25 mouse cellular contexts compared by ENCODE assay signal in genomic region chr1:179031581-179031980, GRCm38 (mm10).
A peak's percentile ranks its signal among the peaks of the same experiment; 100 is the strongest.
DNase-seq lines count a peak whose midpoint lies in the region; ATAC-seq and TF ChIP-seq lines count a peak whose summit lies in the region.
"Had no signal": no experiment of that assay in that cellular context is flagged by ENCODE, and none has a peak within 500 bp of the region (broad histone marks: within the 10 kb centered on the region; RNA-seq: fewer than 3 reads in every experiment).

No protein-coding gene starts in this region.

- no peaks in the 10 kb centered on the region; the same call in 1 of the 2 replicates for H3K27me3 ChIP-seq in forebrain, embryonic 11.5 days (ENCODE audit: control insufficient read depth, insufficient read depth, low read length)
- no peaks in the 10 kb centered on the region for H3K27me3 ChIP-seq in forebrain, postnatal 0 days (ENCODE audit: insufficient read depth, low read length)
- H3K27me3 ChIP-seq: CH12.LX; embryonic facial prominence, embryonic 15.5 days; forebrain, embryonic 15.5 days; heart, embryonic 15.5 days; Patski had no signal

- H3K4me3 ChIP-seq in forebrain, embryonic 11.5 days (ENCODE audit: low read depth, low read length), result no peak overlapping the region
- no peak overlapping the region for H3K4me3 ChIP-seq in forebrain, postnatal 0 days (ENCODE audit: low read depth, low read length)
- H3K4me3 ChIP-seq: embryonic facial prominence, embryonic 15.5 days; erythroblast, embryonic 14.5 days; forebrain, embryonic 10.5 days; forebrain, embryonic 15.5 days; heart, adult 2 months; heart, embryonic 15.5 days; hindbrain, embryonic 10.5 days had no signal

- ATAC-seq in forebrain, embryonic 11.5 days (replicated peaks; ENCODE audit: low FRiP score), result no peak
- ATAC-seq in forebrain, postnatal 0 days, result no peak
- ATAC-seq: activated CD4-positive, CD25-positive, alpha-beta regulatory T cell, adult 4 months; forebrain, embryonic 15.5 days; intestine, embryonic 16.5 days; Patski had no signal

- no peaks in the 10 kb centered on the region; the same call in 1 of the 2 replicates for H3K4me1 ChIP-seq in forebrain, embryonic 11.5 days (replicated peaks; ENCODE audit: control insufficient read depth, insufficient read depth, low read length)
- no peaks in the 10 kb centered on the region for H3K4me1 ChIP-seq in forebrain, postnatal 0 days (ENCODE audit: insufficient read depth)
- H3K4me1 ChIP-seq: embryonic facial prominence, embryonic 15.5 days; forebrain, embryonic 15.5 days; heart, embryonic 15.5 days had no signal

- no peaks in the 10 kb centered on the region for H3K9me3 ChIP-seq in forebrain, embryonic 11.5 days (ENCODE audit: control insufficient read depth, low read length)
- no peaks in the 10 kb centered on the region for H3K9me3 ChIP-seq in forebrain, postnatal 0 days (ENCODE audit: low read length)
- H3K9me3 ChIP-seq: embryonic facial prominence, embryonic 15.5 days; forebrain, embryonic 10.5 days; forebrain, embryonic 15.5 days; heart, embryonic 15.5 days; hindbrain, embryonic 10.5 days had no signal

- DNase-seq in forebrain, embryonic 11.5 days (ENCODE audit: low spot score), result peak; percentile 28
- DNase-seq in forebrain, postnatal 0 days, result no peak
- peak; percentile 55 to 59 for DNase-seq in cerebellum, adult 18-20 months
- DNase-seq in cerebellum, adult 9-10 months, result peak; percentile 65
- DNase-seq in cerebellum, postnatal 25 days, result peak; percentile 50 to 61
- DNase-seq in lung, adult 18-20 months, result no peak
- DNase-seq in layer of hippocampus, adult 9-10 months (ENCODE audit: low spot score), result no peak
- DNase-seq: adrenal gland, adult 2 months; adrenal gland, postnatal 36 days; embryo, embryonic 11 days; gastrocnemius, postnatal 10 days; heart, adult 2 months; kidney, adult 2 months had no signal

- H3K4me2 ChIP-seq in forebrain, embryonic 11.5 days (ENCODE audit: low read depth, low read length, severe bottlenecking), result no peak overlapping the region
- H3K4me2 ChIP-seq in forebrain, postnatal 0 days (ENCODE audit: low read depth), result no peak overlapping the region
- H3K4me2 ChIP-seq: embryonic facial prominence, embryonic 15.5 days; forebrain, embryonic 15.5 days; heart, embryonic 11.5 days; heart, embryonic 15.5 days; hindbrain, embryonic 14.5 days had no signal

- no peak overlapping the region for H3K9ac ChIP-seq in forebrain, embryonic 11.5 days (ENCODE audit: low read length)
- H3K9ac ChIP-seq in forebrain, postnatal 0 days, result no peak overlapping the region
- H3K9ac ChIP-seq: embryonic facial prominence, embryonic 15.5 days; forebrain, embryonic 15.5 days; heart, embryonic 15.5 days; hindbrain, embryonic 14.5 days had no signal

- H3K27ac ChIP-seq in forebrain, embryonic 11.5 days (ENCODE audit: low read depth, low read length), result no peak overlapping the region
- H3K27ac ChIP-seq in forebrain, postnatal 0 days (ENCODE audit: low read depth, low read length), result no peak overlapping the region
- H3K27ac ChIP-seq: embryonic facial prominence, embryonic 15.5 days; forebrain, embryonic 10.5 days; forebrain, embryonic 15.5 days; heart, adult 2 months; heart, embryonic 15.5 days; hindbrain, embryonic 10.5 days; hindbrain, embryonic 14.5 days had no signal

- 97% methylated on average over 5 of the region's 5 CpGs for WGBS in forebrain, embryonic 11.5 days
- WGBS in forebrain, postnatal 0 days, result 97% methylated on average over 5 of the region's 5 CpGs

- TF ChIP-seq CTCF in forebrain, postnatal 0 days (IDR thresholded peaks at IDR 0.05; ENCODE audit: low read depth), result no peak

- no peaks in the 10 kb centered on the region for H3K36me3 ChIP-seq in forebrain, embryonic 11.5 days (ENCODE audit: control insufficient read depth, insufficient read depth, low read length)
- H3K36me3 ChIP-seq in forebrain, postnatal 0 days (ENCODE audit: insufficient read depth), result no peaks in the 10 kb centered on the region
- H3K36me3 ChIP-seq: embryonic facial prominence, embryonic 15.5 days; forebrain, embryonic 10.5 days; forebrain, embryonic 15.5 days; heart, embryonic 15.5 days; hindbrain, embryonic 10.5 days had no signal

Comparison
In these comparisons a context has a peak if more than half of its experiments do, and no peak if none do; other contexts are left out.
1. DNase-seq: peak in forebrain, embryonic 11.5 days (single experiment), cerebellum, adult 18-20 months (2 of 2), cerebellum, adult 9-10 months (single experiment) and cerebellum, postnatal 25 days (2 of 2); none in forebrain, postnatal 0 days (single experiment), lung, adult 18-20 months (0 of 2) and layer of hippocampus, adult 9-10 months (single experiment).